Mouse (Mus musculus) forebrain, embryonic 11.5 days (tissue): ENCODE results near the gene Cpa1. TPM values are rescaled to one million over a fixed set of nuclear protein-coding genes. Genes with fewer than 3 reads are reported as not detected.
A peak's percentile ranks its signal among the peaks of the same experiment; 100 is the strongest.

ENCODE experiments used
- ATAC-seq: fragments of 200-750 bp; cut with Nextera tagmentation; replicated peaks from 2 replicates; pipeline ENCODE4 v1.8.0; 2017; ENCODE audit warnings: moderate TSS enrichment; ENCODE audit not compliant: low FRiP score
- DNase-seq: peaks from one replicate; pipeline ENCODE4 v3.0.0-alpha.2; 2017; ENCODE audit warnings: low spot score
- H3K27ac ChIP-seq: fragments of 300-500 bp; sonication (generic); 2 replicates; pipeline ENCODE4 v1.5.1; 2014; ENCODE audit warnings: low read depth, low read length
- H3K27me3 ChIP-seq: fragments of 300-500 bp; sonication (generic); 2 replicates; pipeline ENCODE4 v1.6.1; 2014; ENCODE audit warnings: mild to moderate bottlenecking, low read length, mixed read lengths; ENCODE audit not compliant: control insufficient read depth, insufficient read depth
- H3K36me3 ChIP-seq: fragments of 300-500 bp; sonication (generic); 2 replicates; pipeline ENCODE4 v1.6.1; 2014; ENCODE audit warnings: mild to moderate bottlenecking, low read length, moderate library complexity, mixed read lengths; ENCODE audit not compliant: control insufficient read depth, insufficient read depth
- H3K4me1 ChIP-seq: fragments of 300-500 bp; sonication (generic); replicated peaks from 2 replicates; pipeline ENCODE4 v1.6.1; 2014; ENCODE audit warnings: low read length, mixed read lengths; ENCODE audit not compliant: control insufficient read depth, insufficient read depth
- H3K4me2 ChIP-seq: fragments of 300-500 bp; sonication (generic); 2 replicates; pipeline ENCODE4 v1.6.1; 2014; ENCODE audit warnings: low read depth, mild to moderate bottlenecking, low read length, moderate library complexity, mixed read lengths; ENCODE audit not compliant: severe bottlenecking
- H3K4me3 ChIP-seq: fragments of 300-500 bp; sonication (generic); 2 replicates; pipeline ENCODE4 v1.5.1; 2014; ENCODE audit warnings: low read depth, low read length
- H3K9ac ChIP-seq: fragments of 300-500 bp; sonication (generic); 2 replicates; pipeline ENCODE4 v1.6.1; 2014; ENCODE audit warnings: low read length
- H3K9me3 ChIP-seq: fragments of 300-500 bp; sonication (generic); 2 replicates; pipeline ENCODE4 v1.6.1; 2016; ENCODE audit warnings: low read length, mixed read lengths; ENCODE audit not compliant: control insufficient read depth
- WGBS: fragments of 180-500 bp; shearing (Covaris S2); extraction: QIAGEN DNeasy Blood & Tissue Kit; methylation state at CpG from one replicate; pipeline ENCODE4 v1.1.7; 2014; 5-methylcytosine and 5-hydroxymethylcytosine counted together
- polyA plus RNA-seq: library from polyadenylated mRNA; unstranded; fragments of >200 nt; fragmentation: Nextera tagmentation; extraction: Ambion mirVana; gene quantifications from 2 replicates; pipeline ENCODE4 v1.2.1, GENCODE M21; 2014

The Cpa1 gene
- polyA plus RNA-seq, result 0.16 TPM in 1 of 2 replicates, not detected in the other

- ATAC-seq, result no peak
- Histone ChIP-seq H3K4me3 (no peak within 1 kb of the TSS), H3K4me1 (peaks cover 2% of the 10 kb centered on the region; the same call in 1 of the 2 replicates), H3K36me3 (no peaks in the 10 kb centered on the region), H3K27ac (no peak within 1 kb of the TSS), H3K9ac (no peak within 1 kb of the TSS), H3K9me3 (no peaks in the 10 kb centered on the region), H3K27me3 (no peaks in the 10 kb centered on the region), H3K4me2 (no peak within 1 kb of the TSS)
- DNase-seq, result no peak
- 86% methylated on average over 5 of the region's 5 CpGs for WGBS
Measured at GRCm38 (mm10) chr6:30638674-30639268, at the start of gene Cpa1. Cpa1 (plus strand) TSS chr6:30639218.

- H3K4me3 ChIP-seq, result no peak overlapping the region
- H3K27ac ChIP-seq, result no peak overlapping the region
- no peak for ATAC-seq
- DNase-seq, result peak; percentile 41
- H3K4me1 ChIP-seq, result peaks cover 2% of the 10 kb centered on the region; the same call in 1 of the 2 replicates
- whole genome bisulfite sequencing, result 37% methylated on average over 2 of the region's 2 CpGs
- H3K9me3 ChIP-seq, result no peaks in the 10 kb centered on the region
- H3K9ac ChIP-seq, result no peak overlapping the region
- no peaks in the 10 kb centered on the region for H3K27me3 ChIP-seq
- no peaks in the 10 kb centered on the region for H3K36me3 ChIP-seq
- H3K4me2 ChIP-seq, result no peak overlapping the region
Measured at GRCm38 (mm10) chr6:30589819-30590218, 49.2 kb upstream of the Cpa1 start.

GRCm38 (mm10) chr6:30591851-30592404 is 47.1 kb upstream of the Cpa1 start:
- DNase-seq (no peak), ATAC-seq (no peak)
- H3K4me3 ChIP-seq, result no peak overlapping the region
- no peak overlapping the region for H3K9ac ChIP-seq
- H3K36me3 ChIP-seq, result no peaks in the 10 kb centered on the region
- H3K4me2 ChIP-seq, result no peak overlapping the region
- no peak overlapping the region for H3K27ac ChIP-seq
- H3K9me3 ChIP-seq, result no peaks in the 10 kb centered on the region
- H3K4me1 ChIP-seq, result peaks cover 2% of the 10 kb centered on the region; the same call in 1 of the 2 replicates
- H3K27me3 ChIP-seq, result no peaks in the 10 kb centered on the region
- WGBS, result 74% methylated on average over 5 of the region's 5 CpGs

GRCm38 (mm10) chr6:30592417-30592974 is 46.5 kb upstream of the Cpa1 start:
- ATAC-seq (no peak), DNase-seq (peak; percentile 11)
- Histone ChIP-seq H3K9me3 (no peaks in the 10 kb centered on the region), H3K4me3 (no peak overlapping the region), H3K4me2 (no peak overlapping the region), H3K4me1 (no peaks in the 10 kb centered on the region; the same call in 1 of the 2 replicates), H3K27me3 (no peaks in the 10 kb centered on the region), H3K27ac (no peak overlapping the region), H3K36me3 (no peaks in the 10 kb centered on the region), H3K9ac (no peak overlapping the region)
- 79% methylated on average over 10 of the region's 10 CpGs for WGBS

DNA sequence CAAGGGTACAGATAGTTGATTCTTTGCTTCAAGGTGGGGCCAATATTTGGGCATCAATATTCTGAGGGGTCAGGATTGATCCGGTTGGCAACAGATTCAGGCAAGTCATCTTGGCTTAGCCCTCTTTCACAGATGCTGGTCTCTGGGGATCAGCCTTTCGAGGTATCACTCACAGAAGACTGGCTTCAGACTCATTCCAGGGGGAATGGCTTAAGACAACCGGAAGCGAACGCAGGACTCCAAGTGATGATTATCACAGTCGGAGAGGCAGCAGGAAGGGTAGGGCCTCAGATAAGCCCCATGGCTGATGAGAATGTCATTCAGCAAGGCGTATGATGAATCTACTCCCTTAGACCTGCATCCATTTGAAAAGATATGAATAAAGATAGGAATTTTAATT is 44.7 kb upstream of the Cpa1 start:
- Histone ChIP-seq H3K27me3 (no peaks in the 10 kb centered on the region), H3K9me3 (no peaks in the 10 kb centered on the region), H3K4me1 (no peaks in the 10 kb centered on the region; the same call in 1 of the 2 replicates), H3K27ac (no peak overlapping the region), H3K4me3 (no peak overlapping the region), H3K4me2 (no peak overlapping the region), H3K36me3 (no peaks in the 10 kb centered on the region), H3K9ac (no peak overlapping the region)
- 83% methylated on average over 7 of the region's 7 CpGs for WGBS
- DNase-seq (peak; percentile 4), ATAC-seq (no peak)

GRCm38 (mm10) chr6:30596230-30596898 is 42.7 kb upstream of the Cpa1 start:
- WGBS, result 96% methylated on average over 8 of the region's 8 CpGs

DNA sequence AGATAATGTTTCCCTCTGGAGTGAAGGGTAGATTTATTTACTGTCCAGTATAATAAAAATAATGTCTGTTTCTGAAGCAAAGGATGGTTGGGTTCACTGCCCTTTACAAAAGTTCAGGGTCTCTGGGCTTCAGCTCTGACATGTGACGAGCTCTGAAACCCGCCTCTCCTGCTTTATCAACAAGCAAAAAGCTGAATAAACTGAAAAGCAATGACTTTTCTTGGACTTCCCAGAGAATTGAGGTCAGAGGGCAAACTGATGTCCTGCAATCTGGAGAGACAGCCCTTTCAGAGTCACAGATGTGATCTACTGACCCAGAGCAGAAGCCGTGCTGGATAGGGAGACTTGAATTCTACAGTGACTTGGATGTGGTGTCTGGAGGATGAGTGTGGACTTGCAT is 39.0 kb upstream of the Cpa1 start:
- 68% methylated on average over 3 of the region's 3 CpGs for WGBS
- no peaks in the 10 kb centered on the region for H3K27me3 ChIP-seq
- H3K9ac ChIP-seq, result no peak overlapping the region
- H3K4me2 ChIP-seq, result no peak overlapping the region
- H3K27ac ChIP-seq, result no peak overlapping the region
- DNase-seq (peak; percentile 35), ATAC-seq (no peak)
- no peaks in the 10 kb centered on the region for H3K9me3 ChIP-seq
- H3K36me3 ChIP-seq, result no peaks in the 10 kb centered on the region
- no peaks in the 10 kb centered on the region for H3K4me1 ChIP-seq
- no peak overlapping the region for H3K4me3 ChIP-seq

More at GRCm38 (mm10) chr6:30596230-30596898, 42.7 kb upstream of the Cpa1 start:
- no peak for ATAC-seq
- Histone ChIP-seq H3K4me3 (no peak overlapping the region), H3K27ac (no peak overlapping the region), H3K4me2 (no peak overlapping the region), H3K4me1 (no peaks in the 10 kb centered on the region), H3K27me3 (no peaks in the 10 kb centered on the region), H3K9me3 (no peaks in the 10 kb centered on the region), H3K36me3 (no peaks in the 10 kb centered on the region), H3K9ac (no peak overlapping the region)
- peak; percentile 40 for DNase-seq

- Histone ChIP-seq H3K4me2 (no peak overlapping the region), H3K4me3 (no peak overlapping the region), H3K36me3 (no peaks in the 10 kb centered on the region), H3K27me3 (no peaks in the 10 kb centered on the region), H3K27ac (no peak overlapping the region), H3K4me1 (no peaks in the 10 kb centered on the region), H3K9me3 (no peaks in the 10 kb centered on the region), H3K9ac (no peak overlapping the region)
- DNase-seq (peak; percentile 9), ATAC-seq (no peak)
- WGBS, result 72% methylated on average over 1 of the region's 1 CpGs
Measured at GRCm38 (mm10) chr6:30600995-30601394, 38.0 kb upstream of the Cpa1 start.
